Mouse (Mus musculus) kidney, adult 2 months (tissue): ENCODE data around the gene Crkl.
"Not testable (repeated sequence)": the region's sequence is repeated elsewhere in the genome, so short reads cannot be mapped to it uniquely, and the experiment has no call there.

Experiments used
- CTCF ChIP-seq: fragments of 200-500 bp; conservative IDR thresholded peaks from 2 replicates; pipeline ENCODE4 v1.5.1; 2011; ENCODE audit warnings: low read depth, mild to moderate bottlenecking, control low read depth, low read length, moderate library complexity, mixed read lengths; ENCODE audit not compliant: insufficient read depth, insufficient read length
- POLR2A ChIP-seq: fragments of 200-500 bp; IDR thresholded peaks from one replicate; pipeline ENCODE4 v1.6.1; 2011; ENCODE audit warnings: low read depth, low read length, control low read depth

DNA sequence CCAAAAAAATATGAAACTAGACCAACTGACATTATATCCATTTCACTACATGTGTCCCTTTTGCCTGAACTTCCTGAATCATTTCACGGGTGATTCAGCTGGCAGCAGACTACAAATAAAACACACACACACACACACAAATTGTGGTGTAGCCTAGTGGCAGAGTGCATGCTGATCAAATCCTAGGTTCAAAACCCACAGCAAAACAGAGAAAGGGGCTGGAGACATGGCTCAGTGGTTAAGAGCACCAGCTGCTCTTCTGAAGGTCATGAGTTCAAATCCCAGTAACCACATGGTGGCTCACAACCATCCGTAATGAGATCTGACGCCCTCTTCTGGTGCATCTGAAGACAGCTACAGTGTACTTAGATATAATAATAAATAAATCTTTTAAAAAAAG, 56.2 kb downstream of the Crkl start:
- not testable (repeated sequence) for TF ChIP-seq CTCF, POLR2A
